Mouse (Mus musculus) midbrain, embryonic 16.5 days (tissue): ENCODE measurements at regions not wholly inside any gene's neighbourhood (a gene's known extent, or its start where the extent isn't known, plus 50 kb on each side); places are given as distances from the start of the nearest gene placed in this dataset.

Experiments used
- ATAC-seq: fragments of 200-750 bp; cut with Nextera tagmentation; 2 replicates; pipeline ENCODE4 v1.8.0; 2017; ENCODE audit warnings: moderate TSS enrichment
- H3K27ac ChIP-seq: fragments of 300-500 bp; sonication (generic); 2 replicates; pipeline ENCODE4 v1.5.1; 2014; ENCODE audit warnings: mild to moderate bottlenecking, low read length, mixed read lengths
- H3K27me3 ChIP-seq: fragments of 300-500 bp; sonication (generic); 2 replicates; pipeline ENCODE4 v1.6.1; 2014; ENCODE audit warnings: low read depth, low read length, mixed read lengths; ENCODE audit not compliant: control insufficient read depth, insufficient read depth
- H3K36me3 ChIP-seq: fragments of 300-500 bp; sonication (generic); 2 replicates; pipeline ENCODE4 v1.6.1; 2014; ENCODE audit warnings: mild to moderate bottlenecking, low read length, moderate library complexity, mixed read lengths; ENCODE audit not compliant: control insufficient read depth, insufficient read depth
- H3K4me1 ChIP-seq: fragments of 300-500 bp; sonication (generic); 2 replicates; pipeline ENCODE4 v1.6.1; 2014; ENCODE audit warnings: mild to moderate bottlenecking, low read length, mixed read lengths; ENCODE audit not compliant: control insufficient read depth, insufficient read depth
- H3K4me2 ChIP-seq: fragments of 300-500 bp; sonication (generic); 2 replicates; pipeline ENCODE4 v1.6.1; 2014; ENCODE audit warnings: mild to moderate bottlenecking, low read length, mixed read lengths
- H3K4me3 ChIP-seq: fragments of 300-500 bp; sonication (generic); 2 replicates; pipeline ENCODE4 v1.5.1; 2014; ENCODE audit warnings: low read depth, mild to moderate bottlenecking, low read length, moderate library complexity, mixed read lengths
- H3K9ac ChIP-seq: fragments of 300-500 bp; sonication (generic); 2 replicates; pipeline ENCODE4 v1.6.1; 2014; ENCODE audit warnings: low read depth, low read length, mixed read lengths
- H3K9me3 ChIP-seq: fragments of 300-500 bp; sonication (generic); replicated peaks from 2 replicates; pipeline ENCODE4 v1.6.1; 2014; ENCODE audit warnings: mild to moderate bottlenecking, low read length, mixed read lengths; ENCODE audit not compliant: control insufficient read depth, poor library complexity, severe bottlenecking
- WGBS: fragments of 180-500 bp; shearing (Covaris S2); extraction: QIAGEN DNeasy Blood & Tissue Kit; methylation state at CpG from one replicate; pipeline ENCODE4 v1.1.7; 2014; 5-methylcytosine and 5-hydroxymethylcytosine counted together

DNA sequence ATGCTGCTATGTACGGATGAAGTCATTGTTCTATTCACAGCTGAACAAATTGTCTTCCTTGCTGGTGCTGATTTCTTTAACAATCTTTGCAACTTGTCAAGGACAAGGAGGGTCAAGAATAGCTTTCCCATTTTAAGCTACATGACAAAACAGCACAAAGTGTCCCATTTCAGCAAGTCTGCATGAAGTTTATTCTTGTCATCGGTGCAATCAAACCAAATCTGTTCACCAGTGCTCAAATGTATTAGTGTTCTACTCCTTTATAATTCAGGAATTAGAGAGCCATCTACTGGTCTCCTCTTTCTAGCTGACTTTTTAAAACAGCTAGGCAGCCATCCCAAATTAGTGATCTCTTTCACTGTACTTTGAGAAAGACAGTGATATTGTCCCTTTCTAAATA lies 1040.8 kb downstream of the Galc start:
- H3K4me3 ChIP-seq = no peak overlapping the region
- no peak for ATAC-seq
- H3K27ac ChIP-seq = no peak overlapping the region
- no peaks in the 10 kb centered on the region for H3K4me1 ChIP-seq
- H3K9me3 ChIP-seq = no peaks in the 10 kb centered on the region
- no peaks in the 10 kb centered on the region for H3K36me3 ChIP-seq
- H3K27me3 ChIP-seq = no peaks in the 10 kb centered on the region
- no peak overlapping the region for H3K9ac ChIP-seq
- 63% methylated on average over 2 of the region's 2 CpGs for WGBS
- H3K4me2 ChIP-seq = no peak overlapping the region

DNA sequence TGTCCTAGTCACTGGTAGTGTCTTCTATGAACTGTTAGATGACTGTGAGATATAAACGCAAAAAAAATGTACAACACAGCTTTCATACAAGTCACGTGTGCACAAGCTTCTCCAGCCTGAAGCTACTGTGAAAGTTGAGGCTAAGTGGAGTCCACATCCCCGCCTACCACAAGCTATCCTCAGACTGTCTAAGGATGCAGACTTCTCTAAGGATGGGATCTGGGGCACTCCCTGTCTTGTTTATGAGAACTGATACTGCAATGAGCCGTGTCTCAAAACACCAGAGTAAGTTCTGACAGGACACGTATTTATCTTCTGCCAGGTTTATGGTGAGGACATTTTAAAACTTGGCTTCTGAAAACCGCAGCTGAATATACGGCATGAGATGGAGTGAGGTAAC lies 1041.7 kb downstream of the Galc start:
- no peak for ATAC-seq
- Histone ChIP-seq H3K27me3 (no peaks in the 10 kb centered on the region), H3K9ac (no peak overlapping the region), H3K27ac (no peak overlapping the region), H3K9me3 (no peaks in the 10 kb centered on the region), H3K4me3 (no peak overlapping the region), H3K36me3 (no peaks in the 10 kb centered on the region), H3K4me1 (no peaks in the 10 kb centered on the region), H3K4me2 (no peak overlapping the region)
- WGBS = 91% methylated on average over 7 of the region's 7 CpGs

GRCm38 (mm10) chr12:97203636-97204389 lies 1055.4 kb downstream of the Galc start:
- WGBS = 58% methylated on average over 3 of the region's 3 CpGs
- Histone ChIP-seq H3K36me3 (no peaks in the 10 kb centered on the region), H3K27me3 (no peaks in the 10 kb centered on the region), H3K4me2 (no peak overlapping the region), H3K9me3 (no peaks in the 10 kb centered on the region), H3K9ac (no peak overlapping the region), H3K4me3 (no peak overlapping the region), H3K4me1 (no peaks in the 10 kb centered on the region), H3K27ac (no peak overlapping the region)
- no peak for ATAC-seq

GRCm38 (mm10) chr12:97161853-97162252 lies 1097.4 kb downstream of the Galc start:
- H3K27ac ChIP-seq = no peak overlapping the region
- H3K9ac ChIP-seq = no peak overlapping the region
- no peaks in the 10 kb centered on the region for H3K36me3 ChIP-seq
- no peaks in the 10 kb centered on the region for H3K9me3 ChIP-seq
- no peak overlapping the region for H3K4me3 ChIP-seq
- H3K27me3 ChIP-seq = no peaks in the 10 kb centered on the region
- H3K4me1 ChIP-seq = no peaks in the 10 kb centered on the region
- no peak overlapping the region for H3K4me2 ChIP-seq
- no peak for ATAC-seq

DNA sequence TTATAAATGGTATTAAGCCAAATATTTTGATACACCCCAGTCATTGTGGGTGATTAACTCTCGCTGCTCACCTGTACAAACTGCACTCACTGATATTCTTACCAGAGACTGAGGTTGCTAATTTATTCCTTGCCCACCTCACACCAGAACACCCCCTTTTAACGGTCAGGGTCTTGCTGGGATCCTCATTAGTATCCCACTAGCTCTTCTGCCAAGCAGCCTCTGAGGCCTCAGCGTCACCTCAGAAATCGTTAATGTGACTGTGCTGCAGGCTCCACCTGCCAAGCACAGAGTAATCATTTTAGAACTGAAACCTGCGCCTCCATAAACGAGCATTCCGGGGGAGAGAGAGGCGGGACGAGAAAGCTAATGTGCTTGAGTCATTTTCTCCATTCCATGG lies 1097.8 kb downstream of the Galc start:
- no peaks in the 10 kb centered on the region for H3K4me1 ChIP-seq
- no peak overlapping the region for H3K27ac ChIP-seq
- 56% methylated on average over 9 of the region's 9 CpGs for WGBS
- no peaks in the 10 kb centered on the region for H3K9me3 ChIP-seq
- H3K36me3 ChIP-seq = no peaks in the 10 kb centered on the region
- H3K9ac ChIP-seq = no peak overlapping the region
- H3K4me3 ChIP-seq = no peak overlapping the region
- H3K4me2 ChIP-seq = no peak overlapping the region
- ATAC-seq = peak; percentile 48; the same call in 1 of the 2 replicates
- no peaks in the 10 kb centered on the region for H3K27me3 ChIP-seq

- no peaks in the 10 kb centered on the region for H3K27me3 ChIP-seq
- H3K4me1 ChIP-seq = no peaks in the 10 kb centered on the region
- no peak overlapping the region for H3K27ac ChIP-seq
- H3K4me2 ChIP-seq = no peak overlapping the region
- no peak overlapping the region for H3K9ac ChIP-seq
- no peak overlapping the region for H3K4me3 ChIP-seq
- no peaks in the 10 kb centered on the region for H3K9me3 ChIP-seq
- ATAC-seq = no peak
- 72% methylated on average over 4 of the region's 4 CpGs for WGBS
- H3K36me3 ChIP-seq = no peaks in the 10 kb centered on the region
Measured at GRCm38 (mm10) chr12:97158332-97158731, 1100.9 kb downstream of the Galc start.

DNA sequence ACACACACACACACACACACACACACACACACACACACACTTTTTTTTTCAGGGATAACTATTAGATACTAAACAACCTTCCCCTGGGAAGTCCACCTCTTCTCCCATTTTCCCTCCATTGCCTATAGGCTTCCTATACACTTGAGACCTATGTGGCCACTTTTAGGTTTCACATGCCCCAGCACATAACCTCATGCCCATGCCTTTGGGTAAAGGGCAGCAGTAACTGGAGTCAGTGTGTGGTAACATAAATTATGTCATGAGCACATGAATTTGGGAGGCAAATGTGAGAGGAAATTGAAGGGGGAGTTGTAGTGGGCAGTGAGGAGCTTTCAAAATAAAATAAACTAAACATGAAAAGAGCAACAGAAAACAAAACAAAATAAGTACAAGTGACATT lies 1101.5 kb downstream of the Galc start:
- Histone ChIP-seq H3K36me3 (no peaks in the 10 kb centered on the region), H3K4me1 (no peaks in the 10 kb centered on the region), H3K9ac (no peak overlapping the region), H3K4me3 (no peak overlapping the region), H3K27me3 (no peaks in the 10 kb centered on the region), H3K9me3 (no peaks in the 10 kb centered on the region), H3K4me2 (no peak overlapping the region), H3K27ac (no peak overlapping the region)
- no peak for ATAC-seq

- H3K36me3 ChIP-seq = no peaks in the 10 kb centered on the region
- H3K27me3 ChIP-seq = no peaks in the 10 kb centered on the region
- H3K9ac ChIP-seq = no peak overlapping the region
- 82% methylated on average over 3 of the region's 3 CpGs for WGBS
- no peaks in the 10 kb centered on the region for H3K4me1 ChIP-seq
- no peak overlapping the region for H3K27ac ChIP-seq
- H3K4me2 ChIP-seq = no peak overlapping the region
- no peak for ATAC-seq
- H3K4me3 ChIP-seq = no peak overlapping the region
- H3K9me3 ChIP-seq = no peaks in the 10 kb centered on the region
Measured at GRCm38 (mm10) chr12:97156499-97157110, 1102.7 kb downstream of the Galc start.

DNA sequence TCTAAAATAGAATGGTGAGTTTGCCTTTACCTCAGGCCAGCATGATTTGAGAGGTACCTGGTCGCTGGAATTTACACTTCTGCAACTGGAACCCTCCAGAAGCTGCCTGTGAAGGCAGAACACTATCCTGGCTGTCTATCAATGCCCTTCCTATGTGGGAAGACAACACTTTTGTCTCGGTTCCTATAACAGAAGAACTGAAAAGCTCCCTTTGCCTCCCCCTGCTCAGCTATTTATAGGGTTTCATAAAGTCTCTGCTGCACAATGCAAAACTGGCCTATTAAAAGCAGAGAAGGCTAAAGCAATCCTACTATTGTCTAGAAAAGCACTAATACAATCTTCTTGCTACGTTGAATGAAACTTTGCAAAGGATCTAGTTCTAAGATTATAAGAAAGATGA lies 1116.5 kb downstream of the Galc start:
- no peaks in the 10 kb centered on the region for H3K4me1 ChIP-seq
- WGBS = 61% methylated on average over 3 of the region's 3 CpGs
- ATAC-seq = no peak
- H3K27ac ChIP-seq = no peak overlapping the region
- H3K36me3 ChIP-seq = no peaks in the 10 kb centered on the region
- no peak overlapping the region for H3K9ac ChIP-seq
- no peaks in the 10 kb centered on the region for H3K27me3 ChIP-seq
- H3K4me2 ChIP-seq = no peak overlapping the region
- H3K4me3 ChIP-seq = no peak overlapping the region
- no peaks in the 10 kb centered on the region for H3K9me3 ChIP-seq
